Mouse (Mus musculus): ENCODE measurements around the gene Etl4. TPM values are rescaled to one million over a fixed set of nuclear protein-coding genes. Genes with fewer than 3 reads are reported as not detected.

Etl4 gene
- polyA plus RNA-seq (2015; fragmentation: Nextera tagmentation; extraction: Ambion mirVana), result 3.4 and 3.8 TPM in 2 replicates

GRCm38 (mm10) chr2:19909171-19909899 is at the start of gene Etl4:
TSS of gene Etl4 (plus strand) at chr2:19909780.
- Histone ChIP-seq H3K36me3 (no peaks in the 10 kb centered on the region), H3K4me2 (replicated peaks) (peak within 1 kb of the TSS; percentile 97), H3K27me3 (peaks cover 52% of the 10 kb centered on the region), H3K4me3 (replicated peaks) (peak within 1 kb of the TSS; percentile 64), H3K27ac (no peak within 1 kb of the TSS), H3K4me1 (replicated peaks) (peaks cover 17% of the 10 kb centered on the region), H3K9ac (replicated peaks) (peak within 1 kb of the TSS; percentile 61), H3K9me3 (no peaks in the 10 kb centered on the region)
- peak; percentile 98 for ATAC-seq
- under 1% methylated on average over 37 of the region's 37 CpGs for WGBS

- Histone ChIP-seq H3K27me3 (no peaks in the 10 kb centered on the region), H3K4me2 (replicated peaks) (no peak overlapping the region), H3K4me1 (replicated peaks) (no peaks in the 10 kb centered on the region), H3K9ac (replicated peaks) (no peak overlapping the region), H3K36me3 (no peaks in the 10 kb centered on the region), H3K4me3 (replicated peaks) (no peak overlapping the region), H3K27ac (no peak overlapping the region), H3K9me3 (no peaks in the 10 kb centered on the region)
- ATAC-seq, result no peak
Observed at GRCm38 (mm10) chr2:19869167-19869566, 40.4 kb upstream of the Etl4 start.

GRCm38 (mm10) chr2:19871881-19872280 is 37.7 kb upstream of the Etl4 start:
- H3K4me2 ChIP-seq (replicated peaks), result no peak overlapping the region
- no peak overlapping the region for H3K9ac ChIP-seq (replicated peaks)
- no peaks in the 10 kb centered on the region for H3K9me3 ChIP-seq
- H3K4me3 ChIP-seq (replicated peaks), result no peak overlapping the region
- H3K27me3 ChIP-seq, result no peaks in the 10 kb centered on the region
- H3K36me3 ChIP-seq, result no peaks in the 10 kb centered on the region
- H3K27ac ChIP-seq, result no peak overlapping the region
- H3K4me1 ChIP-seq (replicated peaks), result no peaks in the 10 kb centered on the region
- no peak for ATAC-seq
- 85% methylated on average over 1 of the region's 1 CpGs for WGBS

- no peak overlapping the region for H3K4me2 ChIP-seq (replicated peaks)
- ATAC-seq, result no peak
- no peak overlapping the region for H3K4me3 ChIP-seq (replicated peaks)
- 38% methylated on average over 4 of the region's 4 CpGs for WGBS
- H3K27ac ChIP-seq, result no peak overlapping the region
- H3K4me1 ChIP-seq (replicated peaks), result no peaks in the 10 kb centered on the region
- no peaks in the 10 kb centered on the region for H3K27me3 ChIP-seq
- H3K9ac ChIP-seq (replicated peaks), result no peak overlapping the region
- H3K36me3 ChIP-seq, result no peaks in the 10 kb centered on the region
- H3K9me3 ChIP-seq, result no peaks in the 10 kb centered on the region
Observed at GRCm38 (mm10) chr2:19890875-19891274, 18.7 kb upstream of the Etl4 start.

DNA sequence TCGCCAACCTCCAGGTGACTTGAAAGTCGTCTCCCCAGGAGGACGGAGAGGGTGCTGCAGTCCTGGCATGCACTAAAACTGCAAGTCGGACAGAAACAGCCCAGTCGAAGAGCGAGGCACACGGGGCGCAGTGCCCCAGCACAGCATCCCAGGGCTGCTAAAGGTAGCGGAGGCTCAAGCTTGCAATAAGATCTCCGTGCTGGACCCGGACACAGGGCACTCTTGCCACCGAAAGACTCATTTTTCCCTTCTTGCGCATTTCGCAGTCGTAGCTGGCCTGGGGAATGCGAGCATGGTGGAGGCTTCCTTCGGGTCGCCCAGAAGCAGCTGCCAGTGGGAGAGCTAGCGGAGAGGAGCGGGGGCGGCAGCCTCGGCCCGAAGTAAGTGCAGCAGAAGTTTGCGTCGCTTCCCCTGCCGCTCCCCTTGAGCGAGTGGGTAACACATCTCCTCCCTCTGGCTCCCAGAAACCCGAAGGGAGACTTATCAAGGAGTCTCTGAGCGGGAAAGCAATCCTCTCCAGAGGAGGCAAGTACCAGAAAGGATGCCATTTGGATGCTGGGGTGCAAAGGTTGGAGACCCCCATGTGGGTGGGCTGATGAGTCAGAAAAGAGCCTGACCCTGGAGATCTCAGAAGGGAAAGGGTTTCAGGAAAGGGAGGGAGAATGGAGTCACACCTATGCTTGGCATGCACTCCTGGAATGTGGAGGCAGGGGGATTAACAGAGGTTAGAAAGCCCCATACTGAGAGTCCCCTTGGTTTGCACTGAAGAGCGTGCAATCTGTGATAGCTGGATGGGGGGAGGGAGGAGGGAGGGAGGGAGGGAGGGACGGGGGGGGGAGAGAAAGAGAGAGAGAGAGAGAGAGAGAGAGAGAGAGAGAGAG is 560 bp downstream of the Etl4 start:
- H3K4me1 ChIP-seq (replicated peaks), result peaks cover 17% of the 10 kb centered on the region
- H3K9ac ChIP-seq (replicated peaks), result peak overlapping the region; percentile 61
- no peaks in the 10 kb centered on the region for H3K36me3 ChIP-seq
- H3K4me2 ChIP-seq (replicated peaks), result peak overlapping the region; percentile 97
- WGBS, result 0% methylated on average over 29 of the region's 31 CpGs
- peaks cover 52% of the 10 kb centered on the region for H3K27me3 ChIP-seq
- ATAC-seq, result peak; percentile 67
- H3K9me3 ChIP-seq, result no peaks in the 10 kb centered on the region
- H3K27ac ChIP-seq, result no peak overlapping the region
- peak overlapping the region; percentile 64 for H3K4me3 ChIP-seq (replicated peaks)

DNA sequence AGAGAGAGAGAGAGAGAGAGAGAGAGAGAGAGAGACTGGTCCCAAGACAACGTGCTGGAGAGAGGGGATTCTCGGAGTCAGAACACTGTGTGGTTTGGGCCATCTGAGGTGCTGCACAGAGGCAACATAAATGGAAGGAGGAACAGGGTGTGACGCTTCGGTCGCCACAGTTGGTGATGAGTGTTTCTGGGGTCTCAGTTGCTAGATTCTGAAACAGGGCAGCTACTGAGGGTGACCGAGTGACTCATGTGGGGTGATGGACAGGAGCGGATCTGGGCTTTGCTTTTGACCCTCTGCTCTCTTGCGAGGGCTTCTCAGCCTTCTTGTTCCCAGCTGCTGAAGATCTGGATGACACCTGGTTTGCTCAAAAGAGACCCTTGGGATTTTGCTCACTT is 1.2 kb downstream of the Etl4 start:
- ATAC-seq, result no peak
- Histone ChIP-seq H3K36me3 (no peaks in the 10 kb centered on the region), H3K4me1 (replicated peaks) (peaks cover 17% of the 10 kb centered on the region), H3K27me3 (peaks cover 52% of the 10 kb centered on the region), H3K27ac (no peak overlapping the region), H3K9ac (replicated peaks) (no peak overlapping the region), H3K9me3 (no peaks in the 10 kb centered on the region), H3K4me3 (replicated peaks) (no peak overlapping the region; the same call in 1 of the 2 replicates), H3K4me2 (replicated peaks) (peak overlapping the region; percentile 97)
- 4% methylated on average over 8 of the region's 8 CpGs for WGBS

GRCm38 (mm10) chr2:19919190-19919589 is 9.6 kb downstream of the Etl4 start:
- H3K9ac ChIP-seq (replicated peaks), result no peak overlapping the region
- no peak overlapping the region for H3K27ac ChIP-seq
- no peak for ATAC-seq
- no peak overlapping the region for H3K4me2 ChIP-seq (replicated peaks)
- H3K4me3 ChIP-seq (replicated peaks), result no peak overlapping the region
- no peaks in the 10 kb centered on the region for H3K9me3 ChIP-seq
- no peaks in the 10 kb centered on the region for H3K36me3 ChIP-seq
- 30% methylated on average over 6 of the region's 6 CpGs for WGBS
- H3K27me3 ChIP-seq, result no peaks in the 10 kb centered on the region
- no peaks in the 10 kb centered on the region for H3K4me1 ChIP-seq (replicated peaks)

DNA sequence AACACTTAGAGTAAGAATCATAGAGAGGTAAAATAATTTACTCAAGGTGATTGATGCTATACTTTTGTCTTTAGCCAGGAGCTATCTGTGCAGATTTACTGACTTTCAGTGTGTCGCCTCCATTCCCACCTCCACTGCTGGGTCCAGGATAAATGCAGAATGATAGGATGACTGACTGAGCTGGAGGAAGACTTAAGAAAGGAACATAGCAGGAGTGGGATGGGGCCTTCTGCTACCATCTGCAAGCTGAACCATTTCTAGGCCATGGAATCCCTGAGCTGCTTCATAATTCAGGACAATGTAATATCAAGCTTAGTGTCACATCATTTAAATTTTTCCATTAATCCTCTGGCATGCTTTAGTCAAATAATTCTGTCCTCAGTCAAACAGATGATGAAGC is 20.4 kb downstream of the Etl4 start:
- WGBS, result 93% methylated on average over 1 of the region's 1 CpGs
- Histone ChIP-seq H3K36me3 (no peaks in the 10 kb centered on the region), H3K9ac (replicated peaks) (no peak overlapping the region)

GRCm38 (mm10) chr2:19933836-19934235 is 24.3 kb downstream of the Etl4 start:
- ATAC-seq, result no peak
- 82% methylated on average over 1 of the region's 1 CpGs for WGBS
- no peak overlapping the region for H3K4me3 ChIP-seq (replicated peaks)

More for the DNA sequence above, 20.4 kb downstream of the Etl4 start:
- ATAC-seq, result no peak
- H3K4me3 ChIP-seq (replicated peaks), result no peak overlapping the region
- no peaks in the 10 kb centered on the region for H3K4me1 ChIP-seq (replicated peaks)
- no peaks in the 10 kb centered on the region for H3K9me3 ChIP-seq
- H3K27me3 ChIP-seq, result no peaks in the 10 kb centered on the region
- no peak overlapping the region for H3K27ac ChIP-seq
- no peak overlapping the region for H3K4me2 ChIP-seq (replicated peaks)

DNA sequence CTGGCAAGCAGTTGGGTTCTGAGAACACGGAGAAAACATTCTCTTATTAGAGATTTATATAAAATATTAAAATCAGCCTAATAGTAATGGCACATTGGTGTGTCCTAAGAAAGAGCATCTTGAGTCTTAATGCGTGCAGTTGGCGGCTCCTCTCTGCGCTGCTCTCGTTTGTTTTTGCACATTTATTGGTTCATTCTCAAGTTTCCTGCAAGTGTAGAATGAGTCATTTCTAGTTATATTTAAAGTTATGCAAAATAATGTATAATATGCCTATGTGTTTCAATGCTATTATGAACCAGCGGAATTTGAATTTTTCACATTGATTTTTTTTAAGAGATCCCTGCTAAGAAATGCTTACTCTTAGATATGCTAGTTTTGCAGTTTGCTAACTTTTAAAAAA is 35.6 kb downstream of the Etl4 start:
- H3K4me1 ChIP-seq (replicated peaks), result no peaks in the 10 kb centered on the region
- no peak overlapping the region for H3K27ac ChIP-seq
- H3K27me3 ChIP-seq, result no peaks in the 10 kb centered on the region
- no peak for ATAC-seq
- H3K4me2 ChIP-seq (replicated peaks), result no peak overlapping the region
- no peak overlapping the region for H3K4me3 ChIP-seq (replicated peaks)
- no peak overlapping the region for H3K9ac ChIP-seq (replicated peaks)
- no peaks in the 10 kb centered on the region for H3K36me3 ChIP-seq
- WGBS, result 95% methylated on average over 6 of the region's 6 CpGs
- no peaks in the 10 kb centered on the region for H3K9me3 ChIP-seq

More at GRCm38 (mm10) chr2:19933836-19934235, 24.3 kb downstream of the Etl4 start:
- no peaks in the 10 kb centered on the region for H3K36me3 ChIP-seq
- H3K9ac ChIP-seq (replicated peaks), result no peak overlapping the region
- no peak overlapping the region for H3K27ac ChIP-seq
- no peaks in the 10 kb centered on the region for H3K4me1 ChIP-seq (replicated peaks)
- H3K27me3 ChIP-seq, result no peaks in the 10 kb centered on the region
- H3K9me3 ChIP-seq, result no peaks in the 10 kb centered on the region
- no peak overlapping the region for H3K4me2 ChIP-seq (replicated peaks)

DNA sequence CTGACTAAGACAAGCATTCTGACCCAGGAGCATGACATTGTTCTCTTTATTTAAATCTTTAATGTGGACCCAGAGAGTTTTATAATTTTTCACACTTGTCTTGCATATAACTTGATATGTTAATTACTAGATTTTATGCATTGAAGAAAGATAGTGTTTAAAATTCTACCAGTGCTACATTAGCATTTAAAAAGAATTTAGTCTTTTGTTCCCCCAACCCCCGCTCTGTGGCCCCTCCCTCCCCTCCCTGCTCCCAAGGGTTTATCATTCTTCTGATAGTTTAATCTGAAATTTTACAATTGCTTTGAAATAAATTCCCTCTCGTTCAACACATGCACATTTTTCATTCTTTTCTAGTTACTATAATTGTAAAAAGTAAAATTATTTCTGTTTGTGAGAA is 43.4 kb downstream of the Etl4 start:
- Histone ChIP-seq H3K4me3 (replicated peaks) (no peak overlapping the region), H3K27ac (no peak overlapping the region), H3K36me3 (no peaks in the 10 kb centered on the region), H3K4me2 (replicated peaks) (no peak overlapping the region), H3K9me3 (no peaks in the 10 kb centered on the region), H3K27me3 (no peaks in the 10 kb centered on the region), H3K4me1 (replicated peaks) (no peaks in the 10 kb centered on the region), H3K9ac (replicated peaks) (no peak overlapping the region)
- ATAC-seq, result no peak
- WGBS, result 37% methylated on average over 2 of the region's 2 CpGs

DNA sequence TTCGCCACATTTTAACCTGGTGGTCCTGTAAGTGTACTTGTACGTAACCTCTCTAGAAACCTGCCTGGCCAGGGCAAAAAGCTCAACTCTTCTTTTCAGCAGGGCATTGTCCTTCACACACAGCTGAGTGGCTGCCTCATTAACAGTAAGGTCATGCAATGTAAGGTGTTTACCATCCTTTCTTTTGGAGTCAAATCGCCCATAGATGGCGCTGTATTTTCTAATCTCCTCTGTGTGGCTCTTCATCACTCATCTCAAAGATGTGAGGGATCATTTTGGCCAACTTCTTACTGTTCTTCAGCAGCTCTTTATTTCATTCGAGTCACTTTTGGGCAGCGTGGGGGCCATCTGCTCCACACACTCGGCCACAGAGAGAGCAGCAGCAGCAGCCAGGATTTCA is 56.9 kb downstream of the Etl4 start:
- 57% methylated on average over 7 of the region's 7 CpGs for WGBS
- Histone ChIP-seq H3K9ac (replicated peaks) (no peak overlapping the region), H3K36me3 (no peaks in the 10 kb centered on the region), H3K27ac (no peak overlapping the region), H3K27me3 (no peaks in the 10 kb centered on the region), H3K4me3 (replicated peaks) (no peak overlapping the region), H3K9me3 (no peaks in the 10 kb centered on the region), H3K4me2 (replicated peaks) (no peak overlapping the region), H3K4me1 (replicated peaks) (no peaks in the 10 kb centered on the region)
- no peak for ATAC-seq
